Mouse (Mus musculus) spleen, embryonic (tissue): ENCODE data around the gene Sigirr.

Experiments used
- CTCF ChIA-PET: fragments of 350-600 bp; sonication (Branson Sonifier 250); formaldehyde crosslinking; loops from one replicate; lab custom pipeline; 2022; lab: Charles Lee

Gene Sigirr

DNA sequence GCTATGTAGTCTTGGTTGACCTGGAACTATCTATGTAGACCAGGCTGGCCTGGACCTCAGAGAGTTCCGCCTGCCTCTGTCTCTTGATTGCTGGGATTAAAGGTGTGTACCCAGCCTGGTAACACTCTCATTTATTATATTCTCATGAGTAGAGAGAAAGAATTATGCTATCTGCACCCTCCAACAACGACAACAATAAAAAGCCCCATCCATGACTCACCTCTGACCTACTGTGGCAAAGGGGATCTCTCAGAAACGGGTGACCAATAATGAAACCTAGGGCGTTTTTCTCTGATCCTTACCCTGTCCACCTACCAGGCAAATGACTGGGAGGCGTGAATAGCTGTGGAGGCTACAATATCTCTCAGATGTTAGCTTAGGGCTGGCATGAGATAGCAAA is 3.2 kb downstream of the Sigirr start:
- CTCF ChIA-PET, result no interaction called here

GRCm38 (mm10) chr7:141096649-141097056 is 3.7 kb downstream of the Sigirr start:
- CTCF ChIA-PET, result no interaction called here

- CTCF ChIA-PET, result interaction anchor here (0.6 kb wide), 1 partner anchor 299 kb away, joined by 3 read pairs; no protein-coding TSS in a partner anchor
Measured at GRCm38 (mm10) chr7:141096021-141096420, 4.4 kb downstream of the Sigirr start.

- CTCF ChIA-PET, result no interaction called here
Measured at GRCm38 (mm10) chr7:141094487-141095205, 5.7 kb downstream of the Sigirr start.

GRCm38 (mm10) chr7:141093950-141094349 is 6.4 kb downstream of the Sigirr start:
- CTCF ChIA-PET, result interaction anchor here (0.5 kb wide), 1 partner anchor 142 kb away, joined by 7 read pairs; no protein-coding TSS in a partner anchor

GRCm38 (mm10) chr7:141092051-141092735 is 8.2 kb downstream of the Sigirr start:
- CTCF ChIA-PET, result interaction anchor here (1.2 kb wide), 1 partner anchor 21 kb away, joined by 3 read pairs; no protein-coding TSS in a partner anchor

DNA sequence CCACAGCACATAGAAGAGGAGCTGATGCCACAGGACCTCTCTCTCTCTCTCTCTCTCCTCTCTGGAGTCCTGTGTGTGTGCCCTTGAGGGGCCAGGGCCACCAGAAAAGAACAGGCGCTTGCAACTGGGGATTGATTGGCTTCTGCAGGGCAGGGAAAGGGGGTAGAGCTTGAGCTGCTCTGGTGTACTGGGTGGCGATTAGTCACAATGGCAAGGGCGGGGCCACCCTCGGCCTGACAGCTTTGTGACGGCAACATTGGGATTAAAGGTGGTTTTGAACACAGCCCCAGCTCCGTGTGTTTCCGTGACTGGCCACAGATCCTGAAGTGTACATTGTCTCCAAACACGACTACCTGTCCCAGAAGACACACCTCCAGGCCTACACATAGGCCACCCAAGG is 10.1 kb downstream of the Sigirr start:
- CTCF ChIA-PET, result interaction anchor here (0.7 kb wide), 1 partner anchor 815 kb away, joined by 3 read pairs; no protein-coding TSS in a partner anchor

DNA sequence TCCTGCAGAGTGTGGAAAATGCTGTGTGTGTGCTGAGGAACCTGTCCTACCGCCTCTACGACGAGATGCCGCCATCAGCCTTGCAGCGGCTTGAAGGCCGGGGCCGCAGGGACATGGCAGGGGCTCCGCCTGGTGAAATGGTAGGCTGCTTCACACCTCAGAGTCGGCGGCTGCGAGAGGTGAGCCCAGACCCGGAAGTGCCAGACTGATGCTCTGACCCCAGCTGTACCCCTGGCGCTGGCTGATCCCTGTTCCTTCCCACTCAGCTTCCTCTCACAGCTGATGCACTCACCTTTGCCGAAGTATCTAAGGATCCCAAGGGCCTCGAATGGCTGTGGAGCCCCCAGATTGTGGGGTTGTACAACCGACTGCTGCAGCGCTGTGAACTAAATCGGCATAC is 11.9 kb downstream of the Sigirr start:
- CTCF ChIA-PET, result no interaction called here

DNA sequence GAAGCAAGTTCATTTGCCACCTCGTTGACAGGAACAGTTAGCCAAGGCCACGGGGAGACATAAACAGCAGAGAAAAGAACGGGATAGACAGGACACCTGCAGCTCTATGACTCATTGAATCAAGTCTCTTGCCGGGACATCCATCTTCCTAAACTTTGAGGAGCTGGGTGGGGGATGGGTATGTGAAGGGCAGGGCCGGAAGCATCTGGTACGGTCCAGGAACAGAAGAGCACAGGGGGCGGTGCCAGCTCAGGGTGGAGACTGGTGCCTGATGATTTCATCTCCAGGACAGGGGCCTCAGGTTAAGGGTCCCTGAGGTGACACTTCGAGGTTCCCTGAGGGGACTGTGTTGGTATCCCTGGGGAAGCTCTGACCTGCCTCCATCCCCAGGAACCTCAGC is 12.5 kb downstream of the Sigirr start:
- CTCF ChIA-PET, result no interaction called here

- CTCF ChIA-PET, result no interaction called here
Measured at GRCm38 (mm10) chr7:141079481-141080449, 20.6 kb downstream of the Sigirr start.

- CTCF ChIA-PET, result interaction anchor here (0.7 kb wide), 1 partner anchor 137 kb away, joined by 3 read pairs; no protein-coding TSS in a partner anchor
Measured at GRCm38 (mm10) chr7:141078876-141079275, 21.5 kb downstream of the Sigirr start.

GRCm38 (mm10) chr7:141077841-141078240 is 22.5 kb downstream of the Sigirr start, which contains the start of gene Pkp3:
TSS of gene Pkp3 (plus strand) at chr7:141078218.
- CTCF ChIA-PET, result no interaction called here

DNA sequence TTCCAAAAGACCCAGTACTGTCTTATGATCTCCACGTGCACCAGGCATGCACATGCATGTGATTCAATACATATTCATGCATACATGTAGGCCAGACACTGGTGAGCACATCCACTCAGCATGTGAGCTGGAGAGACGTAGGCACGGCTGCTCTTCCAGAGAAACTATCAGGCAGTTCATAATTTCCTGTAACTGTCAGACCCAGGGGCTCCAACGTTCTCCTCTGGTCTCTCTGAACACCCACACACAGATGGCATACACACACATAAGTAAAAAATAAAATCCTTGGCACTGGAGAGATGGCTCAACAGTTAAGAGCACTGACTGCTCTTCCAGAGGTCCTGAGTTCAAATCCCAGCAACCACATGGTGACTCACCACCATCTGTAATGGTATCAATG is 26.6 kb downstream of the Sigirr start:
- CTCF ChIA-PET, result no interaction called here

DNA sequence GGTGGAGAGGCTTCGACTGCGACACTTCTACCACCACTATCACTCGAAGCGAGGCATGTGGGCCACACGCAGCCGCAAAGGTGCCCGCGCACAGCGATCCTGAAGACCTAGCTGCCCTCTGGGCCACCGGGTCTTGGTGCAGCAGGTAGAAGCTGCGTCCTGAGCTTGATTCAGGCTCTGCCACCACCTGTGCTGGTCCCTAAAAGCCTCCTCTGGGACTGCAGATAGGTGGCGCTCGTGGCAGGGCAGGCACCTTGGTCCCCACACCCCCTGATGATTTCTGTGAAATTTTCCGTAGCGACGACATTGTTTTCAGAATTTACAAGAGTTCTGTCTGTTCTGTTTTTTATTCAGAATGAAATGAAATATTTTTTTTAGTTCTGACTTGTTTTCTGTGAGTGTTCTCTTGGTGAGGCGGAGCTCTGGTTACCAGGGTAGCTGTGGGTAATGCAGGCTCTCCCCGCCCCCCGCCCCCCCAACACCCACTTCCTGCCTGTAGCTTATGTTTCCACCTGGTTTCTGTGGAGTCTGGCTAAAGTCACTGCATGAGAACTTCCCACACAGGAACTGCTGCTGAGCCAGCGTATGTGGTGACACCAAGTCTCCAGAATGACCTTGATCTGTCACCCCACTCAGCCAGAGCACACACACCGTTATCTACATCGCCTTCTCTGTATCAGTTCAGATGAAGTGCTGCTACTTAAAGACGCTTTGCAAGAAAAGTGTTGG is 28.2 kb downstream of the Sigirr start:
- CTCF ChIA-PET, result interaction anchor here (0.6 to 0.9 kb wide), 3 partner anchors 104 to 164 kb away, joined by 3 to 7 read pairs (median 7); no protein-coding TSS in a partner anchor

- CTCF ChIA-PET, result interaction anchor here (0.5 to 1.0 kb wide), 5 partner anchors 19 to 321 kb away, joined by 3 to 7 read pairs (median 3); no protein-coding TSS in a partner anchor
Measured at GRCm38 (mm10) chr7:141070058-141070862, 30.1 kb downstream of the Sigirr start.

GRCm38 (mm10) chr7:141068351-141068750 is 32.0 kb downstream of the Sigirr start:
- CTCF ChIA-PET, result no interaction called here

GRCm38 (mm10) chr7:141064576-141064975 is 35.8 kb downstream of the Sigirr start:
- CTCF ChIA-PET, result interaction anchor here (0.6 kb wide), 2 partner anchors 239 to 458 kb away, joined by 4 to 6 read pairs; no protein-coding TSS in a partner anchor

DNA sequence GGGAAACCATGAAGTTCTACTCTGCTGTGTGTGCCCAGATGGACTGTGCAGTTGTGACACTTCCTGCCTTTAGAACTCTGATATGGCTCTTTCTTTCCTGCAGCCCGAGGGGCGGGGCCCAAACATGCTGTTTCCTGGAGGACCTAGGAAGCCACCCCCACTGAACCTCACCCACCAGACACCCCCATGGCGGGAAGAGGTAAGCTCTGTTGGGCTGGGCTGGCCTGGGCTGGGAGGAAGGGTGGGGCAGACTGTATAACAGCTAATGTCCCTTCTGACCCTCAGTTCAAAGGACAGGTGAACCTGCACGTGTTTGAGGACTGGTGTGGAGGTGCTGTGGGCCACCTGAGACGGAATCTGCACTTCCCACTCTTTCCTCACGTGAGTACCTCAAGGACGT is 36.2 kb downstream of the Sigirr start:
- CTCF ChIA-PET, result interaction anchor here (0.6 kb wide), 1 partner anchor 239 kb away, joined by 6 read pairs; no protein-coding TSS in a partner anchor

GRCm38 (mm10) chr7:141063353-141063752 is 37.0 kb downstream of the Sigirr start:
- CTCF ChIA-PET, result no interaction called here
